Comparison of ENCODE assay signal across 8 mouse cellular contexts in the genomic region with DNA sequence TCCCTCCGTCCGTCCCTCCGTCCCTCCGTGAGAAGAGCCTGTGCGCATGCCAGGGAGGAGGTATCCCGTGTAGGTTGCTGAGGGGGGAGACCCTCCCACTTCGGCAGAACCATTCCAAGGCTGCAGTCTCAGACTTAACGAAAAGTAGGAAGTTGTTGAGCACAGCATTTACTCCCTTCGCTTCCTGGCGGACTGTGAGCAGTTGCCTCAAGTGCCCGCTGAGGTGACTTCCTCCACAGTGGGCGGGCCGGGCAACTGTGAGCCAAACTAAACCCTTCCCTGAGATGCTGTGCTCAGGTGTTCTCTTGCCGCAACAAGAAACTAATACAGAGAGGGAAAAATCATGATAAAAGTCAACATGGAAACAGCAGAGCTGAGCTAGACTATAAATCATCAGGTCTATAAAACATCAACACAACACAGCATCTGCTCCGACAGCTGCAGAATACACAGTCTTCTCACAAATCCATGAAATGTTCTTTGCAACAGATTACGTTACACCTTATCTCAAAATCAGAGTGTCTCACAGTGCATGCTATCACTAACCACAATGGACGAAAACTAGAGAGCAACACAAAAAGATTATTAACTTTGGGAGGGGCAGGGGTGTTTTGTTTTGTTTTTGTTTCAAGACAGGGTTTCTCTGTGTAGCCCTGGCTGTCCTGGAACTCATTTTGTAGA.
DNase-seq lines count a peak whose midpoint lies in the region; ATAC-seq and TF ChIP-seq lines count a peak whose summit lies in the region.

No protein-coding gene starts in this region.

- TF ChIP-seq CTCF in midbrain, postnatal 0 days (IDR thresholded peaks at IDR 0.05) = no peak

- no peak overlapping the region for H3K4me2 ChIP-seq in hindbrain, embryonic 11.5 days (replicated peaks; ENCODE audit: low read depth, low read length)
- peak overlapping the region; percentile 48 for H3K4me2 ChIP-seq in embryonic facial prominence, embryonic 13.5 days
- peak overlapping the region; percentile 23 for H3K4me2 ChIP-seq in limb, embryonic 12.5 days
- 0 out of 2 replicates have a peak overlapping the region, but pooled peaks have one; percentile 18 for H3K4me2 ChIP-seq in midbrain, postnatal 0 days (ENCODE audit: low read depth, low read length, poor library complexity, severe bottlenecking)

- H3K27ac ChIP-seq in hindbrain, embryonic 10.5 days = no peak overlapping the region
- H3K27ac ChIP-seq in hindbrain, embryonic 11.5 days (ENCODE audit: low read depth, low read length) = no peak overlapping the region
- H3K27ac ChIP-seq in embryonic facial prominence, embryonic 13.5 days = no peak overlapping the region
- H3K27ac ChIP-seq in limb, embryonic 12.5 days = no peak overlapping the region
- H3K27ac ChIP-seq in midbrain, postnatal 0 days (ENCODE audit: low read depth, low read length) = no peak overlapping the region

- no peak for DNase-seq in hindbrain, embryonic 10.5 days (ENCODE audit: low spot score)
- no peak for DNase-seq in hindbrain, embryonic 11.5 days (ENCODE audit: low spot score)
- no peak for DNase-seq in midbrain, postnatal 0 days (ENCODE audit: low spot score)
- no peak for DNase-seq in left cerebral cortex, adult 11 months (ENCODE audit: low spot score)
- no peak for DNase-seq in layer of hippocampus, adult 18-20 months (ENCODE audit: low spot score in 2 of 2)
- no peak for DNase-seq in left cerebral cortex, adult 18-20 months (ENCODE audit: low spot score in 2 of 2)

- 0 out of 2 replicates have a peak, but pooled peaks cover 6% of the 10 kb centered on the region for H3K4me1 ChIP-seq in hindbrain, embryonic 10.5 days (replicated peaks)
- H3K4me1 ChIP-seq in hindbrain, embryonic 11.5 days (replicated peaks; ENCODE audit: control insufficient read depth, insufficient read depth, low read length) = no peaks in the 10 kb centered on the region
- no peaks in the 10 kb centered on the region for H3K4me1 ChIP-seq in embryonic facial prominence, embryonic 13.5 days
- H3K4me1 ChIP-seq in limb, embryonic 12.5 days (replicated peaks) = peaks cover 4% of the 10 kb centered on the region; the same call in 1 of the 2 replicates
- no peaks in the 10 kb centered on the region for H3K4me1 ChIP-seq in midbrain, postnatal 0 days (ENCODE audit: insufficient read depth, low read length)

- H3K4me3 ChIP-seq in hindbrain, embryonic 10.5 days = peak overlapping the region; percentile 29; the same call in 1 of the 2 replicates
- H3K4me3 ChIP-seq in hindbrain, embryonic 11.5 days (ENCODE audit: low read depth, low read length) = no peak overlapping the region
- peak overlapping the region; percentile 17; the same call in 1 of the 2 replicates for H3K4me3 ChIP-seq in embryonic facial prominence, embryonic 13.5 days
- H3K4me3 ChIP-seq in limb, embryonic 12.5 days (replicated peaks) = no peak overlapping the region
- H3K4me3 ChIP-seq in midbrain, postnatal 0 days (ENCODE audit: low read depth, low read length) = no peak overlapping the region

- no peaks in the 10 kb centered on the region for H3K9me3 ChIP-seq in hindbrain, embryonic 10.5 days
- H3K9me3 ChIP-seq in hindbrain, embryonic 11.5 days (ENCODE audit: control insufficient read depth, low read length) = no peaks in the 10 kb centered on the region
- no peaks in the 10 kb centered on the region for H3K9me3 ChIP-seq in embryonic facial prominence, embryonic 13.5 days
- H3K9me3 ChIP-seq in limb, embryonic 12.5 days = no peaks in the 10 kb centered on the region
- no peaks in the 10 kb centered on the region for H3K9me3 ChIP-seq in midbrain, postnatal 0 days (ENCODE audit: low read length)

- no peaks in the 10 kb centered on the region for H3K27me3 ChIP-seq in hindbrain, embryonic 10.5 days (ENCODE audit: insufficient read depth, poor library complexity, severe bottlenecking)
- H3K27me3 ChIP-seq in hindbrain, embryonic 11.5 days (ENCODE audit: control insufficient read depth, insufficient read depth, low read length) = no peaks in the 10 kb centered on the region
- H3K27me3 ChIP-seq in embryonic facial prominence, embryonic 13.5 days = no peaks in the 10 kb centered on the region
- no peaks in the 10 kb centered on the region for H3K27me3 ChIP-seq in limb, embryonic 12.5 days
- no peaks in the 10 kb centered on the region for H3K27me3 ChIP-seq in midbrain, postnatal 0 days (ENCODE audit: insufficient read depth, low read length)

- H3K9ac ChIP-seq in hindbrain, embryonic 11.5 days (ENCODE audit: low read depth, low read length) = no peak overlapping the region
- H3K9ac ChIP-seq in embryonic facial prominence, embryonic 13.5 days = 0 out of 2 replicates have a peak overlapping the region, but pooled peaks have one; percentile 32
- H3K9ac ChIP-seq in limb, embryonic 12.5 days (replicated peaks) = no peak overlapping the region
- H3K9ac ChIP-seq in midbrain, postnatal 0 days (replicated peaks; ENCODE audit: low read length, poor library complexity, severe bottlenecking) = no peak overlapping the region

- H3K36me3 ChIP-seq in hindbrain, embryonic 10.5 days = no peaks in the 10 kb centered on the region
- H3K36me3 ChIP-seq in hindbrain, embryonic 11.5 days (ENCODE audit: control insufficient read depth, insufficient read depth, low read length) = no peaks in the 10 kb centered on the region
- H3K36me3 ChIP-seq in embryonic facial prominence, embryonic 13.5 days = 0 out of 2 replicates have a peak, but pooled peaks cover 3% of the 10 kb centered on the region
- no peaks in the 10 kb centered on the region; the same call in 1 of the 2 replicates for H3K36me3 ChIP-seq in limb, embryonic 12.5 days
- no peaks in the 10 kb centered on the region for H3K36me3 ChIP-seq in midbrain, postnatal 0 days (ENCODE audit: insufficient read depth, low read length)

- 63% methylated on average over 17 of the region's 17 CpGs for WGBS in hindbrain, embryonic 10.5 days
- WGBS in hindbrain, embryonic 11.5 days = 66% methylated on average over 17 of the region's 17 CpGs
- 60% methylated on average over 17 of the region's 17 CpGs for WGBS in embryonic facial prominence, embryonic 13.5 days
- WGBS in limb, embryonic 12.5 days = 66% methylated on average over 17 of the region's 17 CpGs
- WGBS in midbrain, postnatal 0 days = 67% methylated on average over 17 of the region's 17 CpGs

- no peak for ATAC-seq in hindbrain, embryonic 11.5 days (ENCODE audit: low FRiP score)
- ATAC-seq in embryonic facial prominence, embryonic 13.5 days (ENCODE audit: insufficient number of reproducible peaks, insufficient read depth, low FRiP score, low TSS enrichment, low read depth) = no peak
- ATAC-seq in limb, embryonic 12.5 days (ENCODE audit: insufficient number of reproducible peaks, insufficient read depth, low FRiP score, low TSS enrichment, low read depth) = 0 out of 2 replicates have a peak, but pooled peaks have one; percentile 31
- ATAC-seq in midbrain, postnatal 0 days (ENCODE audit: low FRiP score) = no peak

Comparison
In these comparisons a context has a peak if more than half of its experiments do, and no peak if none do; other contexts are left out.
1. H3K4me3 ChIP-seq: peak in hindbrain, embryonic 10.5 days (single experiment) and embryonic facial prominence, embryonic 13.5 days (single experiment); none in hindbrain, embryonic 11.5 days (single experiment), limb, embryonic 12.5 days (single experiment) and midbrain, postnatal 0 days (single experiment).